Mouse (Mus musculus): Measurements from ENCODE around the gene BC048507. TPM values are rescaled to one million over a fixed set of nuclear protein-coding genes. Genes with fewer than 3 reads are reported as not detected.
"Not testable (repeated sequence)": the region's sequence is repeated elsewhere in the genome, so short reads cannot be mapped to it uniquely, and the experiment has no call there.

The BC048507 gene
- polyA plus RNA-seq, 1 experiment from 2014 or later: not detected

- Histone ChIP-seq H3K4me2 (replicated peaks) (no peak overlapping the region), H3K9me3 (no peaks in the 10 kb centered on the region), H3K4me1 (no peaks in the 10 kb centered on the region), H3K27me3 (no peaks in the 10 kb centered on the region), H3K4me3 (no peak overlapping the region), H3K27ac (no peak overlapping the region), H3K9ac (no peak overlapping the region), H3K36me3 (no peaks in the 10 kb centered on the region)
- ATAC-seq (ENCODE audit: insufficient number of reproducible peaks, insufficient read depth, low FRiP score, low TSS enrichment): no peak
- 19% methylated on average over 1 of the region's 1 CpGs for WGBS
Measured at GRCm38 (mm10) chr13:67857317-67857716, 5.8 kb upstream of the BC048507 start.

DNA sequence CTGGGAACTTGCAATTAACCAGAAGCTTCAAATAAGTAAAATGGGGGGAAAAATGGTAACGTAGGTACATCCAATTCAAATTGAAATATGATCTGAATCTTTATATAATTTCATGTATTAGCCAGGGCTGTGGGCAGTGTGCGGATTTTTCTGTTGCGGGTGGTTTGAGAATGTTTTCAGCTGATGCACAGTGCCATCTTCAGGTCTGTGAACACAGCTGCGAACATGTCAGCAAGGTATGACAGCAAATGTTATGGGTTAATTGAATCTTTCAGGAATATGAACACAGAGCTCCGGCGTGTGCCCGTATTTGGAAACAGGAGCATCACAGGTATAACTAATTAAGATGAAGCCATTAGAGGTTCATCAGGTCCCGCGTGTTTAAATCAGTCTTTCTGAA lies 618 bp upstream of the BC048507 start:
- Histone ChIP-seq H3K36me3 (no peaks in the 10 kb centered on the region), H3K4me2 (replicated peaks) (no peak overlapping the region), H3K27ac (no peak overlapping the region), H3K4me1 (no peaks in the 10 kb centered on the region), H3K9me3 (no peaks in the 10 kb centered on the region), H3K9ac (no peak overlapping the region), H3K27me3 (no peaks in the 10 kb centered on the region), H3K4me3 (no peak overlapping the region)
- WGBS: 80% methylated on average over 9 of the region's 9 CpGs
- ATAC-seq (ENCODE audit: insufficient number of reproducible peaks, insufficient read depth, low FRiP score, low TSS enrichment): no peak

DNA sequence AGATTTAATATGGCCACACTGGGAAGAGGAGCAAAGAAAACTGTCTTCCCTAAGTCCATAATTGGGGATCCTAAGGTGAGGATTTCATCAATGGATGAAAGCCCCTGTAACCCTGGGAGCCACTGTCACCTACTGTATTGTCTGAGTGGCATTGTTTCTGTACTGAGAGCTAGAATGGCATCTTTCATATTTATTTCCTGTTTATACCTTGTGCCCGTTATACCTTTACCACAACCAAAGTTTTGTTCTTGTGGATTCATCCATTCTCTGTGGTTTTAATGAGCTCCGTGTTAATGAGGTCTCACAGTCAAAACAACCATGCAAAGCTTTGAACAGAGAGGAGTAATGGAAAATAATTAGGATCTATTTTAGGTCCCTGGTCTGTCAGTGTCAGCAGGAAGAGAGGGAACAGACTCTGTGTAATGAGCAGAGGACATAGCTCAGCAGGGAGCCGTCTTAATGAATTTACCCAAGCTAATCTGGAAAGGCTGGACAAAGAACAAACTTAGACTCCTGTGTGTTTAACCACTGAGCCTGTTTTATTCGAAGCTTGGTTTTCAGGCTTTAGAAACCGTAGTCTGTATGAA lies 1.7 kb downstream of the BC048507 start:
- H3K4me2 ChIP-seq (replicated peaks): no peak overlapping the region
- no peaks in the 10 kb centered on the region for H3K27me3 ChIP-seq
- H3K36me3 ChIP-seq: no peaks in the 10 kb centered on the region
- H3K4me1 ChIP-seq: no peaks in the 10 kb centered on the region
- H3K9me3 ChIP-seq: no peaks in the 10 kb centered on the region; the same call in 1 of the 2 replicates
- H3K9ac ChIP-seq: no peak overlapping the region
- H3K4me3 ChIP-seq: no peak overlapping the region
- 55% methylated on average over 5 of the region's 5 CpGs for WGBS
- no peak overlapping the region for H3K27ac ChIP-seq
- ATAC-seq (ENCODE audit: insufficient number of reproducible peaks, insufficient read depth, low FRiP score, low TSS enrichment): peak; percentile 47; the same call in 1 of the 2 replicates

DNA sequence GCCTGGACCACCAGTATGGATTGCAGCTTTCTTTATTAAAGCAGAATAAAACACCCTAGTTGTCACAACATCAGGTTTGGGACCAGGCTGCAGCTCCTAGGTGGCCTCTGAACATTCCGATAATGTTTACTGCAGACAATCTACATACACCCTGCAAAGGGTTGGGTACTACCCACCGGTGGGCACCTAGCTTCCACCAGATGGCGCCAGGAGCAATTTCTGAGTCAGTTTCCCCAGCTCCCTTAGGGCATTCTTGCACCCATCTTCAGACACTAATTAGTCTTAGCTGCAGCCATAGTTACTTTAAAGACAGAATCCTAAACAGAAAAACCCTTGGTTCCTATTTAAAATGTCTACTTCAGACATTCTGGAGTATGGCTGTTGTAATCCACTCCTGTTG lies 4.8 kb downstream of the BC048507 start:
- 30% methylated on average over 3 of the region's 3 CpGs for WGBS
- H3K9ac ChIP-seq: no peak overlapping the region

GRCm38 (mm10) chr13:67876049-67876698 lies 13.0 kb downstream of the BC048507 start:
- not testable (repeated sequence) for H3K4me1 ChIP-seq; ATAC-seq (ENCODE audit: insufficient number of reproducible peaks, insufficient read depth, low FRiP score, low TSS enrichment); H3K9me3 ChIP-seq; H3K4me3 ChIP-seq; H3K27ac ChIP-seq; H3K9ac ChIP-seq; H3K36me3 ChIP-seq; H3K4me2 ChIP-seq (replicated peaks); H3K27me3 ChIP-seq
- WGBS: 44% methylated on average over 7 of the region's 12 CpGs

More for the DNA sequence above, 4.8 kb downstream of the BC048507 start:
- Histone ChIP-seq H3K27ac (no peak overlapping the region), H3K27me3 (no peaks in the 10 kb centered on the region), H3K4me3 (no peak overlapping the region), H3K36me3 (no peaks in the 10 kb centered on the region), H3K4me2 (replicated peaks) (no peak overlapping the region), H3K4me1 (no peaks in the 10 kb centered on the region), H3K9me3 (no peaks in the 10 kb centered on the region; the same call in none of the 2 replicates)
- ATAC-seq (ENCODE audit: insufficient number of reproducible peaks, insufficient read depth, low FRiP score, low TSS enrichment): no peak

DNA sequence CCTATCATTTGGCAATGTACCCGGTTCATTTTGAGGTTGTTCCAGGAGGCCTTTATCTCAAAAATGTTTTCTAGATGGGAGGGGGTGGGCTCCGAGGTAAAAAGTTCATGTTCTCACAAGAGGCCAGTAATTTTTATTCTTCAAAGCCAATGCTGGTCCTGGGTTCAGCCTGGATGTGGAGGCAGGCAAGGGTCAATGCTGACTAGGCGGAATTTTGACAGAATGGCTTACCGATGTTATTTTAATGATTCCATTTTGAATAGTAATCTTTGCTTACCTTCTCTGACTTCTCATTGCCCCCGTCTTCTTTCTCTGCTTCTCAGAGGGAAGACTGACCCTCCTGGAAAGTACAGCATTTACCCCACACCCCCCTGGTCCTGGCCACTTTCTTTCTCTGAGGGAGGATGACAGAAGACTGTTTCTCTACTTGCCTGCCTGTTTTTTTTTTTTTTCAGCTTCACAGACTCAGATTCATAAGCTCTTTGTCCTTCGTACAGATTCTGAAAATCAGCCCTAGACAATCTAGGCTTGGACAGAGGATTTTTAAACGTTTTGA lies 13.7 kb downstream of the BC048507 start:
- Histone ChIP-seq H3K27me3 (no peaks in the 10 kb centered on the region), H3K9ac (no peak overlapping the region), H3K4me2 (replicated peaks) (no peak overlapping the region), H3K9me3 (no peaks in the 10 kb centered on the region), H3K27ac (no peak overlapping the region), H3K4me1 (no peaks in the 10 kb centered on the region), H3K4me3 (no peak overlapping the region), H3K36me3 (no peaks in the 10 kb centered on the region)
- ATAC-seq (ENCODE audit: insufficient number of reproducible peaks, insufficient read depth, low FRiP score, low TSS enrichment): no peak
- 64% methylated on average over 6 of the region's 7 CpGs for WGBS

DNA sequence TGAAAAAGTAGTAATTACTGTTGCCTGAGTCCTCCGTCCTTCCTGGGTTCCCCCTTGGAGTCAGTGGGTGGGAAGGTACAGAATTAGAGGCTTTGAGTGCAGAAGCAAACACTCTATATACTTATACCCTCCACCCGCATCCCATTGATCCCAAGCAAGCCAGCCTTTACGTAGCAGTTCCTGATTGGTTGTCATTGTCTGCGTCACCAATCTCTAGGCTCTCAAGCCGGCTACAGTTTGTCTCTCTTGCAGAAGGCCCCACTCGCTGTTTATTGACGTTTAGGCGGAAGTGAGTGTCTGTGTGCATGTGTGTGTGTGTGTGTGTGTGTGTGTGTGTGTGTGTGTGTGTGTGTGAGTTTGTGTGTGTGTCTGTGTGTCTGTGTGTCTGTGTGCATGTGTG lies 20.8 kb downstream of the BC048507 start:
- H3K36me3 ChIP-seq: no peaks in the 10 kb centered on the region
- no peaks in the 10 kb centered on the region for H3K27me3 ChIP-seq
- peaks cover 5% of the 10 kb centered on the region; the same call in 1 of the 2 replicates for H3K9me3 ChIP-seq
- 92% methylated on average over 8 of the region's 8 CpGs for WGBS
- H3K27ac ChIP-seq: no peak overlapping the region
- H3K4me1 ChIP-seq: no peaks in the 10 kb centered on the region
- H3K4me3 ChIP-seq: no peak overlapping the region
- H3K4me2 ChIP-seq (replicated peaks): no peak overlapping the region
- H3K9ac ChIP-seq: no peak overlapping the region
- no peak for ATAC-seq (ENCODE audit: insufficient number of reproducible peaks, insufficient read depth, low FRiP score, low TSS enrichment)

GRCm38 (mm10) chr13:67909759-67910158 lies 46.6 kb downstream of the BC048507 start:
- Histone ChIP-seq H3K4me3 (no peak overlapping the region), H3K4me1 (no peaks in the 10 kb centered on the region), H3K27ac (no peak overlapping the region), H3K9me3 (peaks cover 26% of the 10 kb centered on the region), H3K4me2 (replicated peaks) (no peak overlapping the region), H3K9ac (no peak overlapping the region), H3K36me3 (no peaks in the 10 kb centered on the region), H3K27me3 (no peaks in the 10 kb centered on the region)
- ATAC-seq (ENCODE audit: insufficient number of reproducible peaks, insufficient read depth, low FRiP score, low TSS enrichment): no peak
- 32% methylated on average over 5 of the region's 5 CpGs for WGBS

Other genes starting within 250 kb of the BC048507 start
- gene Gm49345, start 225.6 kb upstream of the BC048507 start, polyA plus RNA-seq (2016; fragmentation: Nextera tagmentation; extraction: Ambion mirVana): not detected in 2 replicates
- gene Zfp729a, start 225.5 kb upstream of the BC048507 start, polyA plus RNA-seq (2016; fragmentation: Nextera tagmentation; extraction: Ambion mirVana): 3.2 and 3.8 TPM in 2 replicates
- gene Zfp738, start 176.3 kb upstream of the BC048507 start, polyA plus RNA-seq (2016; fragmentation: Nextera tagmentation; extraction: Ambion mirVana): 14.8 and 14.9 TPM in 2 replicates
- 8.4 and 10.5 TPM in 2 replicates for gene Zfp65, start 134.2 kb upstream of the BC048507 start, polyA plus RNA-seq (2016; fragmentation: Nextera tagmentation; extraction: Ambion mirVana)
- 7.5 and 7.7 TPM in 2 replicates for gene Zfp85, start 108.1 kb upstream of the BC048507 start, polyA plus RNA-seq (2016; fragmentation: Nextera tagmentation; extraction: Ambion mirVana)
- 3.3 and 3.8 TPM in 2 replicates for gene Zfp493, start 83.6 kb upstream of the BC048507 start, polyA plus RNA-seq (2016; fragmentation: Nextera tagmentation; extraction: Ambion mirVana)
- 9.2 and 9.6 TPM in 2 replicates for gene Zfp273, start 49.6 kb upstream of the BC048507 start, polyA plus RNA-seq (2016; fragmentation: Nextera tagmentation; extraction: Ambion mirVana)
- 4.1 and 4.6 TPM in 2 replicates for gene Gm10037, start 32.2 kb upstream of the BC048507 start, polyA plus RNA-seq (2016; fragmentation: Nextera tagmentation; extraction: Ambion mirVana)

All from embryonic facial prominence, embryonic 12.5 days (tissue).